Mouse (Mus musculus) hindbrain, postnatal 0 days (tissue): ENCODE results near the gene Stk4. TPM values are rescaled to one million over a fixed set of nuclear protein-coding genes. Genes with fewer than 3 reads are reported as not detected.

ENCODE experiments used
- ATAC-seq: fragments of 200-750 bp; cut with Nextera tagmentation; 2 replicates; pipeline ENCODE4 v1.8.0; 2017; ENCODE audit warnings: mild to moderate bottlenecking, moderate TSS enrichment, moderate library complexity
- DNase-seq: peaks from one replicate; pipeline ENCODE4 v3.0.0-alpha.2; 2015; ENCODE audit warnings: low spot score
- H3K27ac ChIP-seq: fragments of 300-500 bp; sonication (generic); 2 replicates; pipeline ENCODE4 v1.5.1; 2014; ENCODE audit warnings: mild to moderate bottlenecking
- H3K27me3 ChIP-seq: fragments of 300-500 bp; sonication (generic); 2 replicates; pipeline ENCODE4 v1.6.1; 2014; ENCODE audit warnings: low read length, mixed read lengths; ENCODE audit not compliant: insufficient read depth
- H3K36me3 ChIP-seq: fragments of 300-500 bp; sonication (generic); 2 replicates; pipeline ENCODE4 v1.6.1; 2014; ENCODE audit warnings: low read length, mixed read lengths; ENCODE audit not compliant: insufficient read depth
- H3K4me1 ChIP-seq: fragments of 300-500 bp; sonication (generic); 2 replicates; pipeline ENCODE4 v1.6.1; 2014; ENCODE audit warnings: antibody characterized with exemption, low read length, mixed read lengths; ENCODE audit not compliant: insufficient read depth
- H3K4me2 ChIP-seq: fragments of 300-500 bp; sonication (generic); 2 replicates; pipeline ENCODE4 v1.6.1; 2014; ENCODE audit warnings: low read depth, mild to moderate bottlenecking, low read length, moderate library complexity, mixed read lengths
- H3K4me3 ChIP-seq: fragments of 300-500 bp; sonication (generic); 2 replicates; pipeline ENCODE4 v1.5.1; 2014; ENCODE audit warnings: low read length
- H3K9ac ChIP-seq: fragments of 300-500 bp; sonication (generic); replicated peaks from 2 replicates; pipeline ENCODE4 v1.6.1; 2014; ENCODE audit warnings: mild to moderate bottlenecking, low read length, moderate library complexity, mixed read lengths
- H3K9me3 ChIP-seq: fragments of 300-500 bp; sonication (generic); 2 replicates; pipeline ENCODE4 v1.6.1; 2016; ENCODE audit warnings: low read length, mixed read lengths
- CTCF ChIP-seq: IDR thresholded peaks from 2 replicates; pipeline ENCODE4 v1.5.1; 2016; ENCODE audit warnings: antibody characterized with exemption, control low read depth, low read depth
- WGBS: fragments of 180-500 bp; shearing (Covaris S2); extraction: QIAGEN DNeasy Blood & Tissue Kit; methylation state at CpG from one replicate; pipeline ENCODE4 v1.1.7; 2014; 5-methylcytosine and 5-hydroxymethylcytosine counted together
- polyA plus RNA-seq: library from polyadenylated mRNA; unstranded; fragments of >200 nt; fragmentation: Nextera tagmentation; extraction: Ambion mirVana; gene quantifications from 2 replicates; pipeline ENCODE4 v1.2.1, GENCODE M21; 2015
- total RNA-seq: library from RNA; depleted of rRNA; stranded (reverse); fragments of >200 nt; gene quantifications from 2 replicates; pipeline ENCODE4 v1.2.3, GENCODE M21; 2014

Stk4 gene
- total and polyA plus RNA-seq, 2 experiments from 2014 or later = 13.1 to 23.9 TPM

DNA sequence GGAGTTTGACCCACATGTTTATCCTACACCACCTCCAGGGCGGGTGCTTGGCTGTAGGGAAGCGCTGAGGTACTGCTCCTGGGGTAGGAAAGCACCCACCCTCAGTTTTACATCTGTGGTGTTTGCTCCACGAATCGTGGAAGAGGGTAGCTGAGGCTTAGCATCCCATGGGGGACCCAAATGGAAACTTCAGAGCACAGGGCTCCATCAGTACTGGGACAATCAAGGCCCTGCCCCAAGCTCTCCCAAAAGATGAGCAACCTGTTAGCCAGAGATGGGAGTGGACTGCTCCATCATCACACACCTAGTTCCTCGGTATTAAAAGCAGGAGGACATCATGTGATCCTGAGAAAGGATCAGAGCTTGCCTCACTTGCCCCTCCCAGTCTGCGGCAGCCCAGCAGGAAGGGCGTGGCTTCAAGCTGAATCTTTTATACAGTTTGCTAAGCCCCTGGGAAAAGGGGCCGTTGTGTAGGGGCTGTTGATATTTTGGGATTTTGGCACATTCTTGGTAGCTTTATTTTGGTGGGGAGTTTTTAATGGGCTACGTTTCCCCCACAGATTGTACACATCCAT is 114.1 kb downstream of the Stk4 start:
- Histone ChIP-seq H3K36me3 (no peaks in the 10 kb centered on the region), H3K4me2 (no peak overlapping the region), H3K9ac (no peak overlapping the region), H3K4me3 (no peak overlapping the region), H3K27ac (no peak overlapping the region), H3K4me1 (no peaks in the 10 kb centered on the region), H3K9me3 (no peaks in the 10 kb centered on the region), H3K27me3 (no peaks in the 10 kb centered on the region)
- no peak for TF ChIP-seq CTCF
- ATAC-seq = no peak
- DNase-seq = no peak
- 45% methylated on average over 9 of the region's 9 CpGs for WGBS

DNA sequence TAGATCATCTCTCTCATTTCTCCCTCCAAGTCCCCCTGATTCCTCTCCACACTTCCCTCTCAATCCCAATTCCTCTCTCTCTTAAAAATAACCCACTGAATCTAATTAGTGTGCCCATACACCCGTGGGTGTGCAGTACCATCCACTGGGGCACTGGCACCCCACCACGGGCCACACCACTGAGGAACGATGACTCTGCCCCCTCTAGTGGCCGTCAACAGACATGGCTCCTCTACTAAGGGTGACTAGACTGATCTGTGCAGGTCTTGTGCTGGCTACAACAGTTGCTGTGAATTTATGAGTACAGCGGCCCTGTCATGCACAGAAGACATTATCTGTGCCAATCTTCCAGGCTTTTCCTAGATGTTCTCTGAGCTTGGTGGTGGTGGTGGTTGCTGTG is 118.6 kb downstream of the Stk4 start:
- H3K27ac ChIP-seq = no peak overlapping the region
- peak; percentile 65 for TF ChIP-seq CTCF
- ATAC-seq (no peak), DNase-seq (no peak)
- no peaks in the 10 kb centered on the region for H3K27me3 ChIP-seq
- WGBS = 30% methylated on average over 5 of the region's 5 CpGs
- H3K36me3 ChIP-seq = no peaks in the 10 kb centered on the region
- no peaks in the 10 kb centered on the region for H3K9me3 ChIP-seq
- H3K4me1 ChIP-seq = no peaks in the 10 kb centered on the region
- no peak overlapping the region for H3K4me3 ChIP-seq
- H3K9ac ChIP-seq = no peak overlapping the region
- no peak overlapping the region for H3K4me2 ChIP-seq

DNA sequence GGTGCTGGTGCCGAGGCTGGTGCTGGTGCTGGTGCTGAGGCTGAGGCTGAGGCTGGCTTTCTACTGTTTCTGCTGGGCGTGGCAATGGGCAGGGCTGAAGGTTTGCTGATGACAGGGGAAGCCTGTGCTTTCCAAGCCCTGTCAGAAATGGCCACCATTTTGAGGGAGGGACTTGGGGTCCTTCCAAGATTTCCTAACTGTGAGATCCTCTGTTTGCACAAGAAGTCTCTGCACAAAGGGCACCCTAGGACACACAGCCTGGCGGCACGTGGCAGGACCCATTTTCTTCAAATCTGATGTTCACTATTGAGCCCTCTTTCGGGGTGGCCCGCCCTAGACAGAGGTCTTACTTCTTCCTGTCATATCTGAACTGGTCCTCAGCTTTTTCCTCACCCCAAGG is 120.5 kb downstream of the Stk4 start, which contains the start of gene Wfdc12:
Gene Wfdc12 (minus strand): TSS at position 33 of the 400 bp plus-strand sequence.
- DNase-seq = no peak
- no peak within 1 kb of the TSS for H3K9ac ChIP-seq
- WGBS = 80% methylated on average over 6 of the region's 6 CpGs

DNA sequence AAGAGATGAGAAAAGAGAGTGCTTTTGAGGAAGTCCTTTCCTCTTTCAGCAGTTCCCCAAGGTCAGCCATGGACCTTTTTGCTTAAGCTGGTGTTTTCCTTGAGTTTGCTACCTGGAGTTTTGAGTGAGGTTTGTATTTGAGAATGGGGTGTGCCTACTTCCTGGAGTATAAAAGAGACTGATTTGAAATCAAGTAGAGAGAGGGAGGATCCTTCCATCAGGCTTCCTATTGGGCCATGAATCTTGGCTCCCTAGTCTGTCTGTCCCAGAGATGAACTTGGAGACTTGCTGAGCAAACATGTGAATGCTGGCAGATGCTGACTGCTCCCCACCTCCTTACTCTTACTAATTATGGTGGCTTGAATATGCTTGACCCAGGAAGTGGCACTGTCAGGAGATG is 122.2 kb downstream of the Stk4 start:
- no peak for TF ChIP-seq CTCF
- Histone ChIP-seq H3K9me3 (no peaks in the 10 kb centered on the region), H3K27me3 (no peaks in the 10 kb centered on the region), H3K9ac (no peak overlapping the region), H3K4me2 (no peak overlapping the region), H3K4me1 (no peaks in the 10 kb centered on the region), H3K4me3 (no peak overlapping the region), H3K36me3 (no peaks in the 10 kb centered on the region), H3K27ac (no peak overlapping the region)
- no peak for ATAC-seq
- DNase-seq = no peak

More for the DNA sequence above, 120.5 kb downstream of the Stk4 start, which contains the start of gene Wfdc12:
- Histone ChIP-seq H3K27ac (no peak within 1 kb of the TSS), H3K4me2 (no peak within 1 kb of the TSS), H3K27me3 (no peaks in the 10 kb centered on the region), H3K36me3 (no peaks in the 10 kb centered on the region), H3K9me3 (no peaks in the 10 kb centered on the region), H3K4me3 (no peak within 1 kb of the TSS), H3K4me1 (no peaks in the 10 kb centered on the region)
- ATAC-seq = no peak
- no peak for TF ChIP-seq CTCF

DNA sequence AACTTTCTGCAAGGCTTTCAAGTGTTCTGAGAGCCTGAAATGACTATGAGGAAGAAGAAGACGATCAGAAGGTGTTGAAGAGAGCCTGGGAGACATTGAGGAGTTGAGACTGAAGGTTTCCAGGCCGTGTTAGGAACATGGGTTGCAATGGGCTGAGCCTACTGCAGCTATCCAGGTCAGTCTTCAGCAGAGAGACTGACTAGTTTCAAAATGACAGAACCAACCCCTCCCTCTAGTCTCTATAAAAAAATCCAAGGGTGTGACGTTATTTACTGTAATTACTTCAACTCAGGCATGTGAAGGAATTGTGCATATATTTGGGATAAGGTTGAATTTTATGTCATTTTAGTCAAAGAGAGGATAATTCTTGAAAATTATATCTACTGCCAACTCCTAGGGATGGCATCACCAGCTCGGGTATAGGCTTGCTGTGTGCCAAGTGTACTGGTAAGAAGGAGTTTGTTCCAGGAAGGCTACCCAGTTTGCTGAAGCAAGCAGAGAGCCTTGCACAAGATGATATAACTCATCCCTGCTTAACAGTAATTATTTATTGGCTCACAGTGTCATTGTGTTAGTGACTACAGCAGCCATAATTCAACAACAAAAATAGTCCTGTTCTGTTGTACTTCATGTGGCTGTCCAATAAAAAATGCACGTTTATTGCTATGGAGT is 125.0 kb downstream of the Stk4 start:
- no peak overlapping the region for H3K4me3 ChIP-seq
- no peaks in the 10 kb centered on the region for H3K9me3 ChIP-seq
- no peaks in the 10 kb centered on the region for H3K27me3 ChIP-seq
- no peak for TF ChIP-seq CTCF
- DNase-seq = no peak
- no peak overlapping the region for H3K4me2 ChIP-seq
- no peaks in the 10 kb centered on the region for H3K36me3 ChIP-seq
- H3K27ac ChIP-seq = no peak overlapping the region
- no peaks in the 10 kb centered on the region for H3K4me1 ChIP-seq
- ATAC-seq = no peak
- WGBS = 78% methylated on average over 5 of the region's 5 CpGs
- H3K9ac ChIP-seq = no peak overlapping the region

DNA sequence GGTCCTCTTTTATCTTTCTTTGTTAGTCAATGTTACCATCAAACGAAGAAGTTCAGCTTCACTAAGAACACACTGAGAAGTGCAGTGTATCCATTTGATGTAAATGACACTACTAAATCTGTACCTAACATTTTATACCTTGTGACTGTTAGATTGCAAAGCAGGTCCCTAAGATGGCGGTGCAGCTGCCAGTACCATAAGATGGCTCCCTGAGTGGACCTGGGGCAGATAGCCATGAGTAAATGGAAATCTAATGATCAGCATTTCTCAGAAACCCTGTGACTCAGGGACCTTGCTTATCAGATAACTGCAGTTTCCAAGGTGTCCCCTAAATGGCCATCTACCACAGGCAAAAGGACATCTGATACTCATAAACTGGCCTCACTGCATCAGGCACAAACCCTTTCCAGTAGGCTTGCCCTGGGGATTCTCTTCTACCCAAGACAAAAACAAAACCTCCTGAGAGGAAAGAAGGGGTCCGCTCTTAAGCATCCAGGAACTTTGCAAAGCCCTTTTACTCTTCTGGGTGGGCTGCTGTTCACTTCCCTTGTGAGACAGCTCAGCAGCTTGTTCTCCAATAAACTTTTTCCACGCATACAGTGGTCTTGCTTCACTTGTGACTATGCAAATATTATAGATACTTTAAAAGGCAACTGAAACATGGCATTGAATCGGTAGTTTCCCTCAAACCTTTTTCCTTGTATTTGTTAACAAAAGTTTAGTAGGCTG is 126.0 kb downstream of the Stk4 start:
- DNase-seq (no peak), ATAC-seq (no peak)
- H3K9ac ChIP-seq = no peak overlapping the region
- no peak overlapping the region for H3K27ac ChIP-seq
- no peaks in the 10 kb centered on the region for H3K27me3 ChIP-seq
- no peak overlapping the region for H3K4me3 ChIP-seq
- TF ChIP-seq CTCF = no peak
- WGBS = 88% methylated on average over 5 of the region's 5 CpGs
- no peaks in the 10 kb centered on the region for H3K9me3 ChIP-seq
- H3K4me1 ChIP-seq = no peaks in the 10 kb centered on the region
- no peak overlapping the region for H3K4me2 ChIP-seq
- no peaks in the 10 kb centered on the region for H3K36me3 ChIP-seq

DNA sequence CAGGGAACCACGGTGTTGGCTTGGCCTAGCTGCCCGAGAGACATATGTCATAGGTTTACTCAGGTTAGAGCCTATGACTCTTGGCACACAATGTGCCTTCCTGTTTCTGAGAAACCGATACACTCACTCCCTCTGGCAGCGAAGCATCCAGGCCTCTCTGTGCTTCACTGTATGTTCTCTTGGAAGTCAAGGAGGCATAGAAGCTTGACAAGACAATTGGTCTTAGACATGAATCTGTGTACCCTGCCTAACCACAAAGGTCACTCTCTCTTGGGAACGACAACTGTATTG is 126.5 kb downstream of the Stk4 start:
- Histone ChIP-seq H3K9ac (no peak overlapping the region), H3K27me3 (no peaks in the 10 kb centered on the region), H3K4me2 (no peak overlapping the region), H3K4me3 (no peak overlapping the region), H3K4me1 (no peaks in the 10 kb centered on the region), H3K36me3 (no peaks in the 10 kb centered on the region), H3K27ac (no peak overlapping the region), H3K9me3 (no peaks in the 10 kb centered on the region)
- whole genome bisulfite sequencing = 85% methylated on average over 5 of the region's 5 CpGs
- no peak for TF ChIP-seq CTCF
- DNase-seq (no peak), ATAC-seq (no peak)
